Mouse (Mus musculus) thymus, adult 2 months (tissue): ENCODE results near the gene Cav3.

ENCODE experiments used
- CTCF ChIP-seq: fragments of 200-500 bp; IDR thresholded peaks from 2 replicates; pipeline ENCODE4 v1.5.1; 2012; ENCODE audit warnings: mild to moderate bottlenecking, control low read depth, low read length, moderate library complexity, borderline replicate concordance; ENCODE audit not compliant: control insufficient read depth, poor library complexity, insufficient read depth; ENCODE audit errors: extremely low read depth
- POLR2A ChIP-seq: fragments of 200-500 bp; IDR thresholded peaks from 2 replicates; pipeline ENCODE4 v1.6.1; 2012; ENCODE audit warnings: mild to moderate bottlenecking, low read length, control low read depth, moderate library complexity; ENCODE audit not compliant: control insufficient read depth, poor library complexity, insufficient read depth; ENCODE audit errors: extremely low read depth

DNA sequence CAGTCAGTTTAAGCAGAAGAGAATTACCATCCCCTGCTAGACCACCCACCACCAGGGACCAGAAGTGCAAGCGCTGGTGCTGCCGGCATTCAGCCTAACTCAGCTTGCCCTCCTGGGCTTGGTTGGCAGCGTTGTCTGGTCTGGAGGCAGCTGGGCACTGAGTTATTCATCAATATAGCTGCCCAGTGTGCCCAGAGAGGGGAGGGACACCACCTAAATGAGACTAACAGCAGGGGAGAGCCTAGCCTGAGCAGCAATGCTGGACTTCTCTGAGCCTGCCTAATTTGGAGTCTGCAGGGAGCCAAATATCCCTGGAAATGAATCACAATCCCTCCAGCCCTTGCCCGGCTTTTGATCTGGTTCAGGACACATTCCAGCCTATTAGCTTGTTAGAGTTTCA, 51.0 kb downstream of the Cav3 start:
- TF ChIP-seq CTCF (no peak), POLR2A (no peak)
